Mouse (Mus musculus) macrophage (primary cell): ENCODE measurements around the gene Cplx3. TPM values are rescaled to one million over a fixed set of nuclear protein-coding genes. Genes with fewer than 3 reads are reported as not detected.

Source experiments
- H3K27ac ChIP-seq: fragments of 350-480 bp; formaldehyde crosslinking; 2 replicates; pipeline ENCODE4 v1.9.0; 2021
- H3K36me3 ChIP-seq: fragments of 350-480 bp; formaldehyde crosslinking; 2 replicates; pipeline ENCODE4 v1.9.0; 2021; ENCODE audit errors: inconsistent target
- H3K4me3 ChIP-seq: fragments of 350-480 bp; formaldehyde crosslinking; 2 replicates; pipeline ENCODE4 v1.9.0; 2021; ENCODE audit errors: inconsistent target
- H3K79me2 ChIP-seq: fragments of 350-480 bp; formaldehyde crosslinking; 2 replicates; pipeline ENCODE4 v1.9.0; 2021; ENCODE audit errors: inconsistent target
- WGBS: methylation state at CpG from one replicate; pipeline ENCODE4 v1.1.7; 2026; ENCODE audit warnings: inconsistent platforms; ENCODE audit not compliant: missing documents; 5-methylcytosine and 5-hydroxymethylcytosine counted together
- polyA plus RNA-seq: library from polyadenylated mRNA; stranded (reverse); fragments of 250-400 nt; gene quantifications from 3 replicates; pipeline ENCODE4 v1.2.4, GENCODE M21; 2018; ENCODE audit warnings: inconsistent platforms
- total RNA-seq, 78 experiments: library from RNA; depleted of rRNA; stranded (reverse); fragments of 250-400 nt; gene quantifications; 1 replicate in 9 of 78; 2 replicates in 24 of 78; 3 replicates in 43 of 78; 4 replicates in 2 of 78; pipeline ENCODE4 v1.2.4; 2018; ENCODE audit warnings: inconsistent platforms in 56 of 78

Gene Cplx3
- total RNA-seq (2018; cell fraction: chromatin; rRNA removed), result under 1 TPM in 3 of 26 experiments, not detected in 23; 0.46 to 0.98 (median 0.76) TPM
- total RNA-seq (2018; cell fraction: cytosol; rRNA removed), result not detected
- 1 to 10 TPM in 4 of 26 experiments, under 1 TPM in 2, not detected in 20; 0.56 to 1.2 (median 1.0) TPM for total RNA-seq (2018; cell fraction: nucleus; rRNA removed)
- polyA plus RNA-seq, result not detected in 3 replicates

DNA sequence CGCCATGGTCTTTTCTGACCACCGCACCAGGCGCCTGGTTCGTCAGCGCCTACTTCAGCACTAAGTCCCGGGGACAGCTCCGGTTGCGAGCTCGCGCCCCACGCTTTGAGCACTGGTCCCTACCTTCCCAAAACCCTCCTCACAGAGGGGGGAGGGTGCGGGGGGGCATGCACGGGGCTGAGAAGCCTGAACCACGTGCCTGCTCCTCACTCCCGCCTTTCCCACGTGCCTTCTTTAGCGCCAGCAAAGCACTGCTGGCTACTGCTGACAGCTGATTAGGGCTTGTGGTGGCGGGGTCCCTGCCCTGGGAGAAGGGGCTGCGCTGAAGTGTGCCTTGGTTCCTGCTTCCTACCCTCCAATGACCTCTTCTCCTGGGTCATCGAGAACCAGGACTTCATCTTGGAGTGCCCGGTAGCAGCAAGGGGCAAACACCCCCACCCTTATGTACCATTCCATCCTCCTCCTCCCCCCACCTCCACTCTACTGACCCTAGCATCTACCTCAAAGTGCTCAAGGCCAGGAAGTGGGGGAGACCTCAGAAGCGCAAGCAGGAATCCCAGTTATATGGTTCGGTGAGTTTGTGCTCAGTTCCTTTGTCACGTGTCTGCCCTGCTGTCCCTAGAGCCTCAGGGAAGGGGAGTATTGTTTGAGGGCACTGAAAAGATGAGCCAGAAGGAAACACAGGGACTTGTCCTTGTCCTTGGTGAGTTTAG, at the start of gene Cplx3:
Cplx3 (minus strand) TSS at position 143 of the 713 bp plus-strand sequence.
- no peaks in the 10 kb centered on the region for H3K36me3 ChIP-seq
- no peak within 1 kb of the TSS for H3K4me3 ChIP-seq
- no peaks in the 10 kb centered on the region for H3K79me2 ChIP-seq
- WGBS, result 10% methylated on average over 19 of the region's 24 CpGs
- no peak within 1 kb of the TSS for H3K27ac ChIP-seq

DNA sequence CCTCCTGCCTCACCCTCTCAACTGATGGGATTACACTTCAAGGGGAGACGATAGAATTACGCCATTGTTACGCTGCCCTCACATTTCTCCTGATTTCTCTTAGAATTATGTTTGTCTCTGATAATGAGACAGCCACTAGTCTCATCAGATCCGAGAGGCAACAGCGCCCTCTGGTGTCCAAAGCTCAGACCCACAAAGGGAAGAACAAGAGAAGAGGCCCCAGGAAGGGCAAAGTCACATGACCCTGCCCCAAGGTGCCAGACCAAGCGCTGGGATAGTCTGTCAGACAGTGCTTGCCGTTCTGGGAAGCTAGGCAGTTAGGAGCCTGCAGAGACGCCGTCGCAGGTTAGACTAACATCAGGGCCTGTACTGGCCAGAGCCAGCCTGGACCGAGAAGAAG, 49.7 kb upstream of the Cplx3 start:
- H3K79me2 ChIP-seq, result peaks cover 11% of the 10 kb centered on the region; the same call in 1 of the 2 replicates
- H3K4me3 ChIP-seq, result no peak overlapping the region
- 4% methylated on average over 11 of the region's 11 CpGs for WGBS
- H3K36me3 ChIP-seq, result no peaks in the 10 kb centered on the region
- H3K27ac ChIP-seq, result no peak overlapping the region

- Histone ChIP-seq H3K36me3 (no peaks in the 10 kb centered on the region), H3K79me2 (peaks cover 11% of the 10 kb centered on the region; the same call in 1 of the 2 replicates), H3K4me3 (no peak overlapping the region), H3K27ac (no peak overlapping the region)
- WGBS, result 70% methylated on average over 1 of the region's 1 CpGs
These were observed 48.9 kb upstream of the Cplx3 start for GRCm38 (mm10) chr9:57654966-57655365.

GRCm38 (mm10) chr9:57653283-57653682, 47.2 kb upstream of the Cplx3 start, which contains the start of gene Csk:
TSS of gene Csk (minus strand) at chr9:57653631.
- no peak within 1 kb of the TSS for H3K4me3 ChIP-seq
- peaks cover 11% of the 10 kb centered on the region; the same call in 1 of the 2 replicates for H3K79me2 ChIP-seq
- WGBS, result 94% methylated on average over 5 of the region's 5 CpGs
- peak within 1 kb of the TSS; percentile 98 for H3K27ac ChIP-seq
- no peaks in the 10 kb centered on the region for H3K36me3 ChIP-seq

DNA sequence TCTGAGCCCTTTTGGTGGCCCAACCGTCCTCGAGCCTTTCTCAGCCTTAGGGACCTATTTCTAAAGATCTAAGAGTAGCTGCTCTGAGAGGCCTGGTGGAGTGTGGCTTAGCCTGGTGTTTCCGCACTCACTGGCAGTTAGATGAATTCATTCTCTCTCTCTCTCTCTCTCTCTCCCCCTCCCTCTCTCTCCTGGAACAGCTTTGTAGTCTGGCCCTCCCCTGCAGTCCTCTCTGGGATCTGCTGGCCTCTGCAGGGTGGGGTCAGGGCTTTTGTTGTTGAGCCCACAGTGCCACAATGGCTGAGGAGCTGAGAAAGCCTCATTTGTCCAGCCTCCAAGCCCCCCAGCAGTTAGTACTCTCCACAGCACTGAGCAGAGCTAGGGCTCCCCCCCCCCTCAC, 46.8 kb upstream of the Cplx3 start:
- Histone ChIP-seq H3K79me2 (peaks cover 11% of the 10 kb centered on the region; the same call in 1 of the 2 replicates), H3K27ac (peak overlapping the region; percentile 98), H3K4me3 (no peak overlapping the region), H3K36me3 (no peaks in the 10 kb centered on the region)
- WGBS, result 65% methylated on average over 3 of the region's 3 CpGs

DNA sequence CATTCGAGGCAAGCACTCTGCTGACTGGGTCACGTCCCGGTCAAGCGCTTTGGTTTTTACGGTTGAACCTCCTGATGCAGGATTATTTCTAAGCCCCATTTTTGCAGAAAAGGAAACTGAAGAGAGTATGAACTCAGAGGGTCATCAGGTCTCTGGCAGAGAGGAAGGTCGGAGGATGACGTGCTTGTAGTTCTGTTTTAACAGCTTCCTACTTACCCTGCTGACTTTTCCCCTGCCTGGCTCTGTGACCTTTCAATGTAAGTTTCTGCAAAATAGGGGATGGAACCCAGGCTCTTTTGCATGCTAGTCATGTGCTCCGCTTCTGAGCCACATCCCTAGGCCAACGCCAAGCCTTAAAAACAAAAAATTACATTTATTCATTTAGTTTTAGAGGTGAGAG, 46.3 kb upstream of the Cplx3 start:
- H3K4me3 ChIP-seq, result no peak overlapping the region
- peaks cover 11% of the 10 kb centered on the region; the same call in 1 of the 2 replicates for H3K79me2 ChIP-seq
- no peaks in the 10 kb centered on the region for H3K36me3 ChIP-seq
- 34% methylated on average over 9 of the region's 9 CpGs for WGBS
- H3K27ac ChIP-seq, result peak overlapping the region; percentile 98

DNA sequence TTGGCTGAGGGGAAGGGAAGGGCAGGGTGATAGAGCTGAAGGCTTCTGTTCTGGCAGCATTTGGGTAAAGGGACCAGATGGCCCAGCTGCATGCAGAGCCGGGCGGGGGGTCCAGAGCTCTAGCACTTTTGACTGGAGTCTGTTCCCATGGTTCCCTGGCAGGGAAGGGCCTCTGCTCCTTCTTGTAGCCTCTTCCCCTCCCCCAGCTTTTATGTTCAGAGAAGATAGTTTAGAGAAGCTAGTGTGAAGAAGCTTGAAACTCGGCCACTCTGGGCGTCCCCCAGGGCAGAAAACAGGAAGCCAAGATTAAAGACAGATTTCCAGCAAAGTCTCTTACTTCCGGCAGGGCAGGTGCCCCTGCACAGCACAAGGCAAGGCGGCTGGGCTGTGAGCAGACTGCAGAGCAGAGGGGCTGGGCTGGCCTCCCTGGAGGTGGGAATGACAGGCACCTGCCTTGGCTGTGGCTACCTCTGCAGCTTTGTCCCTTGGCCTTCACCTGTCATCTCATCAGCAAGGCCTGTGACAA, 44.8 kb upstream of the Cplx3 start:
- 0% methylated on average over 6 of the region's 6 CpGs for WGBS

DNA sequence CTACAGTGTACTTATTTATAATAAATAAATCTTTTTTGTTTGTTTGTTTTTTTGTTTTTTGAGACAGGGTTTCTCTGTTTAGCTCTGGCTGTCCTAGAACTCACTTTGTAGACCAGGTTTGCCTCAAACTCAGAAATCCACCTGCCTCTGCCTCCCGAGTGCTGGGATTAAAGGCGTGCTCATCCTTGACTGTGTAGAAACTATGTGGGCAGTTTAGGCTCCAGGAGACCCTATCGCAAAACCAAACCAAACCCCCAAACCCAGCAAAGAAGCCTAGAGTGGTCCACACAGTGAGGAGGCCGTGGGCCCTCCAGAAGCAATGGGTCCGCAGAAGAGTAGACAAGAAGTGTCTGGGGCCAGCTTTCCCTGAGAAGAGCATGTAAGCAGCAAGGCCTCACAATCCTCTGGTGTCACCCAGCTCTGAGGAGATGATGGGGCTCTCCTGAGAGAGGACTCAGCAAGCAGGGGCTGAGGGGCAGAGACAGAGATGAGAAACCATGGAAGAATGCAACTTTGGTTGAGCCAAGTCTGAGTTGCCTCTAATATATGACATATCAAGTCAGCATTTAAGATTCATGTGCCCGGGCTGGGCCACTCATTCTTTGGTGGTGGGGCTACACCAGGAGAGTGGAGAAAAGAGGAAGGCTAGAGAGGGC, 44.2 kb upstream of the Cplx3 start:
- peaks cover 11% of the 10 kb centered on the region; the same call in 1 of the 2 replicates for H3K79me2 ChIP-seq
- H3K36me3 ChIP-seq, result no peaks in the 10 kb centered on the region
- H3K4me3 ChIP-seq, result no peak overlapping the region
- peak overlapping the region; percentile 98 for H3K27ac ChIP-seq
- WGBS, result 79% methylated on average over 6 of the region's 6 CpGs

More for the DNA sequence above, 44.8 kb upstream of the Cplx3 start:
- no peaks in the 10 kb centered on the region for H3K36me3 ChIP-seq
- H3K79me2 ChIP-seq, result peaks cover 11% of the 10 kb centered on the region; the same call in 1 of the 2 replicates
- H3K4me3 ChIP-seq, result peak overlapping the region; percentile 3; the same call in 1 of the 2 replicates
- peak overlapping the region; percentile 98 for H3K27ac ChIP-seq

DNA sequence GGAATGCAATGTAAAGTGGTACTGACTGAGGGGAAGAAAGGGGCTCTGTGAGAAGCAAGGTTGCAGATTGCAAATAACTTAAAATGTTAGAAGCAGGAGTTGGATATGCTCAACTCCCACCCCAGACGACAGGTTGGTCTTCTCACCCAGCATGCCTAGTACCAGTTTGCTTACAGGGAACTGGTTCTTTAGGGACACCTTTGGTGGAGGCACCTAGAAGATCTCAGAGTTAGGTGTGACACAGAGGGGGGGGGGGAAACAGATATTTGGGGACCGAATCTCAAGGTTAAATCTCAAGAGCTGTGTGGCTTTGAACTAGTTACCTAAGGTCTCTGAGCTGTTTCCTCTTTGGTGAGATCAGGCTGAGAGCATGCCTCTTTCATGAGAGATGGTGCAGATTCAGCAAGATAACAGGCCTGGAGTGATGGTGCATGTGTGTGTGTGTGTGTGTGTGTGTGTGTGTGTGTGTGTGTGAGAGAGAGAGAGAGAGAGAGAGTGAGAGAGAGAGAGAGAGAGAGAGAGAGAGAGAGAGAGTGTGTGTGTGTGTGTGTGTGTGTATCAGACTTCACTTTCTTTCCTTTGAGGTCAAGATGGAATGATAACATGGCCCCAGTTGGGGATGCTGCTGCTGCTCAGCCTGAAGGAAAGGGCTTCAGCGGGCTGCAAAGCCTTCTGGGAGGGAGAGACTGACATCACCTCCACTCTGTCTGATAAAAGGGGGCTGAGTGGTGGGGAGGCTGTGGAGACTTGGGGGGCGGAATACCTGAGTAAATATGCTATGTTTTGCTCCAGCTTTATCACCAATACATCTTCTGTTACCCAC, 41.4 kb upstream of the Cplx3 start:
- H3K27ac ChIP-seq, result peak overlapping the region; percentile 97
- no peaks in the 10 kb centered on the region for H3K36me3 ChIP-seq
- peak overlapping the region; percentile 12; the same call in 1 of the 2 replicates for H3K4me3 ChIP-seq
- H3K79me2 ChIP-seq, result peaks cover 25% of the 10 kb centered on the region
- 38% methylated on average over 4 of the region's 4 CpGs for WGBS

- Histone ChIP-seq H3K79me2 (peaks cover 34% of the 10 kb centered on the region), H3K4me3 (peak overlapping the region; percentile 12; the same call in 1 of the 2 replicates), H3K36me3 (0 out of 2 replicates have a peak, but pooled peaks cover 3% of the 10 kb centered on the region), H3K27ac (peak overlapping the region; percentile 97)
- under 1% methylated on average over 12 of the region's 12 CpGs for WGBS
These were observed 40.5 kb upstream of the Cplx3 start for GRCm38 (mm10) chr9:57646551-57647103.

- WGBS, result under 1% methylated on average over 72 of the region's 85 CpGs
- peak overlapping the region; percentile 92 for H3K4me3 ChIP-seq
- H3K79me2 ChIP-seq, result peaks cover 48% of the 10 kb centered on the region
- H3K27ac ChIP-seq, result peak overlapping the region; percentile 97
- H3K36me3 ChIP-seq, result 0 out of 2 replicates have a peak, but pooled peaks cover 5% of the 10 kb centered on the region
These were observed 39.1 kb upstream of the Cplx3 start for GRCm38 (mm10) chr9:57644944-57645893.

- peak overlapping the region; percentile 93 for H3K27ac ChIP-seq
- peak overlapping the region; percentile 92 for H3K4me3 ChIP-seq
- H3K36me3 ChIP-seq, result 0 out of 2 replicates have a peak, but pooled peaks cover 5% of the 10 kb centered on the region
- peaks cover 55% of the 10 kb centered on the region for H3K79me2 ChIP-seq
- WGBS, result under 1% methylated on average over 18 of the region's 18 CpGs
These were observed 38.4 kb upstream of the Cplx3 start for GRCm38 (mm10) chr9:57644442-57644943.
